Mouse (Mus musculus) embryonic facial prominence, embryonic 15.5 days (tissue): ENCODE measurements around the gene Ryk. TPM values are rescaled to one million over a fixed set of nuclear protein-coding genes. Genes with fewer than 3 reads are reported as not detected.
"Not testable (repeated sequence)": the region's sequence is repeated elsewhere in the genome, so short reads cannot be mapped to it uniquely, and the experiment has no call there.

ENCODE experiments used
- ATAC-seq: fragments of 200-750 bp; cut with Nextera tagmentation; 2 replicates; pipeline ENCODE4 v1.8.0; 2017; ENCODE audit warnings: low read depth, moderate TSS enrichment; ENCODE audit not compliant: insufficient number of reproducible peaks, low FRiP score, low TSS enrichment
- H3K27ac ChIP-seq: fragments of 300-500 bp; sonication (generic); replicated peaks from 2 replicates; pipeline ENCODE4 v1.5.1; 2015; ENCODE audit warnings: mild to moderate bottlenecking, inconsistent platforms
- H3K27me3 ChIP-seq: fragments of 300-500 bp; sonication (generic); 2 replicates; pipeline ENCODE4 v1.6.1; 2015; ENCODE audit warnings: inconsistent platforms
- H3K36me3 ChIP-seq: fragments of 300-500 bp; sonication (generic); 2 replicates; pipeline ENCODE4 v1.6.1; 2015; ENCODE audit warnings: mild to moderate bottlenecking, inconsistent platforms
- H3K4me1 ChIP-seq: fragments of 300-500 bp; sonication (generic); 2 replicates; pipeline ENCODE4 v1.6.1; 2015; ENCODE audit warnings: inconsistent platforms
- H3K4me2 ChIP-seq: fragments of 300-500 bp; sonication (generic); replicated peaks from 2 replicates; pipeline ENCODE4 v1.6.1; 2015; ENCODE audit warnings: mild to moderate bottlenecking, inconsistent platforms
- H3K4me3 ChIP-seq: fragments of 300-500 bp; sonication (generic); replicated peaks from 2 replicates; pipeline ENCODE4 v1.5.1; 2015; ENCODE audit warnings: mild to moderate bottlenecking, inconsistent platforms
- H3K9ac ChIP-seq: fragments of 300-500 bp; sonication (generic); 2 replicates; pipeline ENCODE4 v1.6.1; 2015; ENCODE audit warnings: inconsistent platforms
- H3K9me3 ChIP-seq: fragments of 300-500 bp; sonication (generic); replicated peaks from 2 replicates; pipeline ENCODE4 v1.6.1; 2016; ENCODE audit warnings: inconsistent platforms
- WGBS: fragments of 180-500 bp; shearing (Covaris S2); methylation state at CpG from one replicate; pipeline ENCODE4 v1.1.7; 2015; 5-methylcytosine and 5-hydroxymethylcytosine counted together
- polyA plus RNA-seq: library from polyadenylated mRNA; unstranded; fragments of >200 nt; fragmentation: Nextera tagmentation; extraction: Ambion mirVana; gene quantifications from 2 replicates; pipeline ENCODE4 v1.2.1, GENCODE M21; 2015

Ryk gene
- polyA plus RNA-seq, 1 experiment from 2014 or later, result 24.8 TPM

DNA sequence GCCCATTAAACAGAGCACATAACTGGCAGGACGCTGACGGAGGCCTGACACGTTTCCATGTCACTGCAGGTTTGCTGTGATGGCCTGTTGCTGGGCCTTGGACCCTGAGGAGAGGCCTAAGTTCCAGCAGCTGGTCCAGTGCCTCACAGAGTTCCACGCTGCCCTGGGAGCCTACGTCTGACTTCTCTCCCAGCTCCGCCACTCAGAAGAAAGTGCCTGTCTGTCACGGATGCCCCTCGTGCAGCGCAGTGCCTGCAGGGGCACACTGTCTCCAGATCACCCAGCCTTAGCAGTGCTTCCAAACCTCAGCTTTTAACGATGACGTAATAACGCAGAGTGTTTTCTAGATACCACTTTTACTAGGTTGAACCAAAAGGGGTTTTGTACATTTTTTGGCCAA is 72.1 kb downstream of the Ryk start:
- Histone ChIP-seq H3K9me3 (no peaks in the 10 kb centered on the region), H3K27ac (no peak overlapping the region), H3K27me3 (no peaks in the 10 kb centered on the region), H3K4me3 (no peak overlapping the region), H3K36me3 (peaks cover 75% of the 10 kb centered on the region), H3K4me2 (no peak overlapping the region), H3K4me1 (no peaks in the 10 kb centered on the region), H3K9ac (no peak overlapping the region)
- WGBS, result 79% methylated on average over 12 of the region's 12 CpGs
- no peak for ATAC-seq

DNA sequence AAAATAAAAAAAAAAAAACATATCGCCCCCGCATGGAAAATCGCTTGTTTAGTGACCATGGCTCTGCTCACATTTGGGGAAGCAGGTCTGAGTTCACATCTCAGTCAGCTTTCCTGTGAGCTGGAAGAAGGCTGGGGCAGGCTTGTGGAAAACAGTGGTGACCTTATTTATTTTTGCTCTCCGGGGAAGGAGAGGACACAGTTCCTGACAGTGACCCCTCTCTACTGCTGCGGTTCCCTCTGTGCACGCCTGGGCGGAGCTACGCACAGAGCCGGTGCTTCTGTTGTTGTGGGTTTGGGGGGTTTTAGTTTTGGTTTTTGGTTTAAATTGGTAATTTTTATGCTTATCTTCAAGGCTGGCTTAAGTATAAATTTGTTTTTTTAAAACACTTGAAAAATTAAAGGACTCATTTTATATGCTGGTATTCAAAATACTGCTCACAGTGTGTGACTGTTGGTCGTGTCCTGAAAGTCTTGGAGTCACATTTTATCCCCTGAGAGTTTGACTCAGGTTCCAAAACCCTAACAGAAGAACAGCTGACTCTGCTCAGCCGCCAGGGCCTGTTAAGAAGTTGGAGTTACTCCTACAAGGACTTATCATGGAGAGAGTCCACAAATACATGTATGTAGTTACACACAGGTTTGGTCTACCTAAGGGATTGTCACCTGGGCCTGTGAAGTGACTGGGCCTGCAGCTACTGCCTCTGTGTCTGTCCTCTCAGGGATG is 73.0 kb downstream of the Ryk start:
- no peaks in the 10 kb centered on the region for H3K27me3 ChIP-seq
- H3K36me3 ChIP-seq, result peaks cover 69% of the 10 kb centered on the region
- H3K9me3 ChIP-seq, result no peaks in the 10 kb centered on the region
- H3K4me1 ChIP-seq, result no peaks in the 10 kb centered on the region
- H3K27ac ChIP-seq, result no peak overlapping the region
- WGBS, result 83% methylated on average over 11 of the region's 11 CpGs
- no peak overlapping the region for H3K4me3 ChIP-seq
- ATAC-seq, result no peak
- no peak overlapping the region for H3K9ac ChIP-seq
- H3K4me2 ChIP-seq, result no peak overlapping the region

DNA sequence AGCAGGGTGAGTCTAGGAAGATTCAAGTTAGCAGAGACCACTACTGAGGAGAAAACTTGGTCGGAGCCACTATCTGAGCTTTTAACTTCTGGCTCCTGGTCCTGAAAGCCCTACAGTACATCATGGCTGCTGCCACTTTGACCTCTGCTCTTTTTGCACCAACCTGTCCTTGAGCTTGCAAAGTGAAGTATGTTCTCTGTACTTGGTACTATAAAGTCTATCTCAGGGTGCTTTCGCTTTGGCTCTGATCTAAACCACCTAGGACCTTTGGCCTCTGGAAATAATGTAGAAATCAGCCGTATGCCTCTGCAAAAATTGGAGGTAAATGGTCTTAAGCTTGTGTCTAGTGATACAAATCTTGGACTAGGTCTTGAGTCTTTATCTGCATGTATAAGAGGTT is 76.8 kb downstream of the Ryk start:
- Histone ChIP-seq H3K4me1 (no peaks in the 10 kb centered on the region; the same call in 1 of the 2 replicates), H3K4me2 (no peak overlapping the region), H3K9me3 (no peaks in the 10 kb centered on the region), H3K9ac (no peak overlapping the region), H3K27me3 (no peaks in the 10 kb centered on the region), H3K4me3 (no peak overlapping the region), H3K27ac (no peak overlapping the region), H3K36me3 (peaks cover 47% of the 10 kb centered on the region)
- WGBS, result 93% methylated on average over 3 of the region's 3 CpGs
- no peak for ATAC-seq

DNA sequence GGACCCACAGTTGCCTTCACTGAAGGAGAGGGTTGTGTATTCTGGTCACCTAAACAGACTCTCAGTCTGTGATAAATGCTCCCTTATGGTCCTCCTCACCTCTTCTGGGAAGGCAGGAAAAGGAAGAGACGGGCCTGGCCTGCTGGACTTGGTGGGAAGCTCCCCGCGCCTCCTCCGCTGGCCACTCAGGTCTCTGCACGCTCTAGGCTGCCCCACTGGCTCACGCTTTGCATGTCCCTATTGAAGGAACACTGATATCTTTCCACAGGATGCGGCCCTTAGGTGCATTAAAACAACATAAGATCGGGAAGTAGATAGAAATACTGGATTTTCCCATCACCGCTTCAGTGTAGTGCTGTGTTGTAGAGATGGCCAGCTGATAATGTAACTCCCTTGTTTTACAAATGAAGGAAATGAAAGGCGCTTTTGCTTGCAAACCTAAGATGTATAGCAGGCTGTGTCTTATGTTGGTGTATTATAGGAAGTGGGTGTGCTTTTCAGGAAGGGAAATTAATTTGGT is 77.9 kb downstream of the Ryk start:
- Histone ChIP-seq H3K4me3 (no peak overlapping the region), H3K4me2 (no peak overlapping the region), H3K4me1 (no peaks in the 10 kb centered on the region; the same call in 1 of the 2 replicates), H3K36me3 (peaks cover 45% of the 10 kb centered on the region), H3K9ac (no peak overlapping the region), H3K27ac (no peak overlapping the region), H3K9me3 (no peaks in the 10 kb centered on the region), H3K27me3 (no peaks in the 10 kb centered on the region)
- WGBS, result 94% methylated on average over 10 of the region's 10 CpGs
- no peak for ATAC-seq

DNA sequence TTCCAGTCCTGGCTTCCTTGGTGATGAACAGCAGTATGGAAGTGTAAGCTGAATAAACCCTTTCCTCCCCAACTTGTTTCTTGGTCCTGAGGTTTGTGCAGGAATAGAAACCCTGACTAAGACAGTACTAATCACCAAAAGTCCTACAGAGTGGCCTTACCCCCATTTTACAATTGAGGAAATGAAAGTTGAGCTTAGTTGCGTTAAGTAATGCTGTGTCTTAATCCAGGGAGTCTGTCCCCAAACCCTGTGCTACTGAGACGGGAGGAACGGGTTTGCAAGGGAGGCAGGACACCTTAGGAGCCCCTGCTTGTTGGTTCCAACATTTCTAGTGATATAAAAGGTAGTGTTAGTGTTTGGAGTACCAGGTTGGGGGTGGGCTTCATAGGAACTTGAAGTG is 78.9 kb downstream of the Ryk start:
- H3K9ac ChIP-seq, H3K4me2 ChIP-seq, H3K9me3 ChIP-seq, H3K27ac ChIP-seq, H3K27me3 ChIP-seq, H3K4me1 ChIP-seq, H3K4me3 ChIP-seq, ATAC-seq: not testable (repeated sequence)
- WGBS, result 85% methylated on average over 3 of the region's 3 CpGs
- peaks cover 35% of the 10 kb centered on the region for H3K36me3 ChIP-seq

DNA sequence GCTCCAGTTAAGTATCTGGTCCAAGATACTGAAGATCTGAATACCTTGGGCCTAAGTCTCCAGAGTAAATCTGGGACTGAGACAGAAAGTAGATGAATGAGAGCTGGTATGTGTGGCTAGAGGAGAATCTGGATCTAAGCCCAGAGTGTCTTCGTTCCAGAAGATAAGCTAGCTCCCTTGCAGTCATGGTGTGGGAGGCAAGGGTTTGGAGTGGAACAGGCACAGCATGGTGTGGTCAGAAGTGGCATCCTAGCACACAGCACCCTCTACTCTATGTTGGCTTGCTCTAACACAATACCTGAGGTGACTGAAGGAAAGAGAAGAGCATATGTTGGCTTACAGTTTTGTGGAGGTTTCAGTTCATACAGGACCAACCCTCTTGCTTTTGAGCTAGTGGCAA is 79.9 kb downstream of the Ryk start:
- H3K4me2 ChIP-seq, result no peak overlapping the region
- no peak overlapping the region for H3K4me3 ChIP-seq
- 72% methylated on average over 1 of the region's 1 CpGs for WGBS
- peaks cover 28% of the 10 kb centered on the region for H3K36me3 ChIP-seq
- no peaks in the 10 kb centered on the region; the same call in 1 of the 2 replicates for H3K4me1 ChIP-seq
- no peak for ATAC-seq
- no peak overlapping the region for H3K27ac ChIP-seq
- no peak overlapping the region for H3K9ac ChIP-seq
- no peaks in the 10 kb centered on the region for H3K9me3 ChIP-seq
- H3K27me3 ChIP-seq, result no peaks in the 10 kb centered on the region

DNA sequence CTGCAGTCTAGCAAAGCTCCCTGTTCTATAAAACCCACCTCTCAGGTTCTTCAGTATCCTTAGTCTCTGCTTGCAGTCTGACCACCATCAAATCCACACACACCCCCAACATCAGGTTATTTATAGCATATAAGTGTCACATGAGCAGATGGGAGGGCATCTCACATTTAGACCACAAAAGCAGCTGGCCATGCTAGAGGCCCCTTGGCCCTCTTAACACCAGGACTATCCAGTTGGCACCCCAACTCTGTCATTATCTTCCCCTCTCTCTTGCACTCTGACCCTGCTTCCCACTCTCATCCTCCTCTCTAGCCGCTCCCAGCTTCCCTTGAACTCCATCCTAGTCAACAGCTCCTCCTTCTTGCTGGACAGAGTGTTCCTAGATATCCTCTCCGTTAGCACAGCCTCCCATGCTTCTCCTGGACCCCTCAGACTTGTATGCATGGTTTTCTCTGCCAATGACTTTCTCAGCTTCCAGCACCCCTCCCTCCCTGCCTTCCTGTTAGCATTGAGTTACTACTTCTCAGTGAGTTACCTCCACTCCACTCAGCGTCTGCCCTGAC is 80.7 kb downstream of the Ryk start:
- Histone ChIP-seq H3K4me3 (no peak overlapping the region), H3K9ac (no peak overlapping the region), H3K4me2 (no peak overlapping the region), H3K27me3 (no peaks in the 10 kb centered on the region), H3K9me3 (no peaks in the 10 kb centered on the region), H3K4me1 (no peaks in the 10 kb centered on the region; the same call in 1 of the 2 replicates), H3K27ac (no peak overlapping the region), H3K36me3 (peaks cover 20% of the 10 kb centered on the region; the same call in 1 of the 2 replicates)
- ATAC-seq, result no peak
- 78% methylated on average over 3 of the region's 3 CpGs for WGBS

DNA sequence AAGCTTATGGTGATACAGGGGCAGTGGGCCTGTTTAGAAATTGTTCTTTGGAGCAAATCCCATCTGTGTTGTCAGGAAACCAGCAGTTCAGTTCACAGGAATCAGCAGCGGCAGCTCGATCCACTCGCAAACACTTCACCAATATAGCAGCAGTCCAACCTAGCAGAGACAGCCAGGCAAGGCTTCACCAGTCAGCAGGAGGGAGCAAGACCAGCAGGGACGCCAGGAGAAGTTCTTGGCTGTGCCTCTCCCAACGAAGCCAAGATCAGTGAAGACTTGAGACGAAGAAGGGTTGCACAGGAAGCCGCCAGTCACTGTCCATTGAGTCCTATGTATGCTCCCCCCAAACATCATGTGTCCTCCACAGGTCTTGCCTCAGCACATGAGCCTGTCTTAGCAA is 81.4 kb downstream of the Ryk start:
- Histone ChIP-seq H3K4me2 (no peak overlapping the region), H3K27ac (no peak overlapping the region), H3K36me3 (peaks cover 13% of the 10 kb centered on the region; the same call in 1 of the 2 replicates), H3K4me1 (no peaks in the 10 kb centered on the region; the same call in 1 of the 2 replicates), H3K9ac (no peak overlapping the region), H3K4me3 (no peak overlapping the region), H3K27me3 (no peaks in the 10 kb centered on the region), H3K9me3 (no peaks in the 10 kb centered on the region)
- no peak for ATAC-seq
- 93% methylated on average over 7 of the region's 7 CpGs for WGBS

DNA sequence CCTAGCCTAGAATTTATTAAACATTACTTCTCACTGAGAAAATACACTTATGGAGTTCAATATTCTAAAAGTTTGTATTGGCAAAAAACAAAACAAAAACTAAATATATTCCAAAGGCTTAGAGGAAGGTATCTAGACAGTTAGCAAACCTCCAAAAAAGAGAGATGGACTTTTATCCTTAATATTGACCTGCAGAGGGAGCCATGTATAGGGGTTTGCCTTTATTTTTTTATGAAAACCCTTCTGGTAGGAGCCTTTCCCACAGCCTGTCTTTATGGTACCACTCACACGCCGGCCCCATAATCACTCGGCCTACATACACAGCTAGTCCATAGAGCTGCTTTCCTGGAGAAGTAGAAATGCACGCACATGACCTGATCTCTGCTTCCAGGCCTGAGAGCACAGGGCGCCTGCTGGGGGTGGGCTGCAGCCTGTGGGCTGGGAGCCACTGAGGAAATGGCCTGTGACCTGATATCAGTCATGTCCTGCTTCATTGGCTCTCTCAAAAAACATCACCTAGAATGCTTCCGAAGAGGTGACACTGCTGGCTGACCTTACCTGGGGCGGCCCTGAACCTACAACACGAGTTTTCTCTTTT is 82.9 kb downstream of the Ryk start:
- Histone ChIP-seq H3K36me3 (0 out of 2 replicates have a peak, but pooled peaks cover 8% of the 10 kb centered on the region), H3K9ac (no peak overlapping the region), H3K4me2 (no peak overlapping the region), H3K4me3 (no peak overlapping the region), H3K27ac (no peak overlapping the region), H3K9me3 (no peaks in the 10 kb centered on the region), H3K27me3 (no peaks in the 10 kb centered on the region), H3K4me1 (no peaks in the 10 kb centered on the region; the same call in 1 of the 2 replicates)
- ATAC-seq, result no peak
- 76% methylated on average over 8 of the region's 8 CpGs for WGBS

DNA sequence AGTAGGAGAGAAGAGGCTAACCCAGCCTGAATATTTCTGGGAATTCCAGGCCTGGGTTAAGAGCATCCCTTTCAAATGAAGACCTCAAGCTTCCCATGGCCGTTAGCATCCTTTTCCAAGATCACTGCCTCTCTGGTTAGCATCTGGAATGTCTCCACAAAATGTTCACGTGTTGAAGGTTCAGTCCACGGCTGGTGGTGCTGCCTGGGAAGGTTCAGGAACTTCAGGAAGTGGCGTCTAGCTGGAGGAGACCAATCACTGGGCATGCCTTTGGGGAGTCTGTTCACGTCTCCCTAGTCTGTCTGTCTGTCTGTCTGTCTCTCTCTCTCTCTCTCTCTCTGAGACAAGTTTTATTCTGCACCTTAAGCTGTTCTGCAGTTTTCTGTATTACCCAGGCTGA is 84.8 kb downstream of the Ryk start:
- WGBS, result 58% methylated on average over 5 of the region's 5 CpGs
- H3K36me3 ChIP-seq, result 0 out of 2 replicates have a peak, but pooled peaks cover 8% of the 10 kb centered on the region
- no peak overlapping the region for H3K4me3 ChIP-seq
- H3K27ac ChIP-seq, result no peak overlapping the region
- H3K4me1 ChIP-seq, result peaks cover 2% of the 10 kb centered on the region; the same call in 1 of the 2 replicates
- no peaks in the 10 kb centered on the region for H3K9me3 ChIP-seq
- H3K4me2 ChIP-seq, result no peak overlapping the region
- H3K27me3 ChIP-seq, result no peaks in the 10 kb centered on the region
- ATAC-seq, result no peak
- no peak overlapping the region for H3K9ac ChIP-seq

DNA sequence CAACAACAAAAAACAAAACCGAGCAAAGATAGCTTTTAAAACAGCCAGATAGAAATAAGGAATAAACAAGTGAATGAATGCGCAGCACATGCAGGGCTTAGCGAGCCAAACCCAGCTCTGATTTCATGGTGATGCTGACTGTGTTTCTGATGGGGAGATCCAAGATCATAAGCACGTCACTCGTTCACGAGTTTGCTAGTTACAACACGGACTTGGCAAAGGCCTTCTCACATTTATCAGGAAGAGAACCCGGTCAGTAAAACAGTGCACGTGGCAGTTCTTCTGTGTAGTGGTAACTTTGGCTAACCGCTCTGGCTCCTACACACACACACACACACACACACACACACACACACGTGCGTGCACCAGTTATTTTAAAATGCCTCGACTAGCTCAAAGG is 87.1 kb downstream of the Ryk start:
- ATAC-seq, result no peak
- H3K4me2 ChIP-seq, result no peak overlapping the region

More for the DNA sequence above, 87.1 kb downstream of the Ryk start:
- H3K36me3 ChIP-seq, result 0 out of 2 replicates have a peak, but pooled peaks cover under 1% of the 10 kb centered on the region
- peaks cover 6% of the 10 kb centered on the region; the same call in 1 of the 2 replicates for H3K4me1 ChIP-seq
- H3K9ac ChIP-seq, result no peak overlapping the region
- H3K4me3 ChIP-seq, result no peak overlapping the region
- no peaks in the 10 kb centered on the region for H3K27me3 ChIP-seq
- no peaks in the 10 kb centered on the region for H3K9me3 ChIP-seq
- 87% methylated on average over 13 of the region's 13 CpGs for WGBS
- no peak overlapping the region for H3K27ac ChIP-seq
